Mouse (Mus musculus) thymus, postnatal 10 days (tissue): Measurements from ENCODE around the gene Cdyl.

Experiments used
- DNase-seq, 2 experiments: peaks; one replicate each; pipeline ENCODE4 v3.0.0; 2021; ENCODE audit warnings: low spot score in 2 of 2

Cdyl gene

GRCm38 (mm10) chr13:35659406-35659985 is at the start of gene Cdyl:
Cdyl (plus strand) TSS chr13:35659833.
- DNase-seq: no peak

GRCm38 (mm10) chr13:35610718-35611117 is 48.9 kb upstream of the Cdyl start:
- DNase-seq: no peak

DNA sequence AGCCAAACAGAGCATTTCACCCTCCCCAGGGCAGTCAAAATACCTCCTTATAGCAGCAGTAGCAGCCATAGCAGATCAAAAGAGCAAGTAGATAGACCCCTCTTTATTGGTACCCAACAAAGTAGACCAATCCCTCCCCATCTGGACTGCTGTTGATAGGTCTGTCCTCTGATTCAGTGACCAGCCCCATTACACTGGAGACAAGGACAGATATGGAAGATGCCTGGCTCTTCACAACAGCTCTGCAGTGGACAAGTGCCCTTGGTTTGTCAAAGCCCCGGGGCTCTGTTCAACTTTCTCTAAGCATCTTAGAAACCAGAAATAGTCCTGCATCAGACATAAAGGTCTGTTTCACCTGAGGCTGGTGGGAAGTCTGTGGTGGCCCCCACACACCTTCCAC is 47.1 kb upstream of the Cdyl start:
- DNase-seq: no peak

DNA sequence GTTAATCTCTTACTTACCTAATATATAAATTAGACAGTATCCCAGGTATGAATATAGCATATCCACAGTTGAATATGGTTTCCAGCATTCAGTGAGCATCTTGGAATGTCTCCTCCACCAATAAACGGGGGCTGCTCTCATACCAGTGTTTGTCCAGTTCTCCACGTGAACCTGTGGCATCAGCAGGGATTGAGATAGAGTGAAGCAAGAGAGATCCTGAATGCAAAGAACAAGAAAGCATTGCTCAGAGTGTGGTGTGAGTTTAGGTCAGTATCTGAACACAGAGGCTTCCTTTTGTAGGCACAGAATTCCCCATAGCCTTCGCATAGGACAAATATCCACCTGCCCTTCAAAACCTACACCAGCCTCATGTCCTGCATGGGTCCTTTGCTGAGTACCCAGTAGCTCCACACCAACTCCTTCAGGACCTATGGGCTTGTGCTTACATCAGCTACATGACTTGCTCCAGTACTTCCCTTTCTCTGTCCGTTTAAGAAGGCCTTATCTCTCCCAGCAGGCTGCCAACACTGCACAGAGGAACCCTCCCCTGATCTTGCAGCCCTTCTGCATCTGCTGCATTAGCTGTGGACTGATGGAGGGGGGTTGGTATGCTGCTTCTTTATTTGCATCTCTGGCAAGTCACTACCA is 44.7 kb upstream of the Cdyl start:
- no peak for DNase-seq

- DNase-seq: no peak
Measured at GRCm38 (mm10) chr13:35616524-35617099, 43.0 kb upstream of the Cdyl start.

DNA sequence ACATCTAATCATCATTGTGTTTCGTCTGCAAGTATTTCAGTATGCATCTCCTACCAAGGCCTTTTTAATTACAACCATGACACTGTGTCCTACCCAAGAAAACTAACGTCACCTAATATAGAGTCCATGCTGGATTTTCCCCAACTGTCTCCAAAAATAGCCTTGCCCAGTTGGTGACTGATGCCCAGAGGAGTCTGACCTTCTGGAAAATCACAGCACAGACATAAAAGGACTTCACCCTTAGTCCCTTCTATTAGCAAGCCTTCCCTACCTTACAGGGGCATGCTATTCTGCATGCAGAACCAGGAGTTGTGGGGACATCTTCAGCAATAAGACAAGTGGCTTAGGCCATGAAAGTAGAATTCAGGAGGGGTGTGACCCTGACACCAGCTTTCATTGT is 40.3 kb upstream of the Cdyl start:
- DNase-seq: no peak

DNA sequence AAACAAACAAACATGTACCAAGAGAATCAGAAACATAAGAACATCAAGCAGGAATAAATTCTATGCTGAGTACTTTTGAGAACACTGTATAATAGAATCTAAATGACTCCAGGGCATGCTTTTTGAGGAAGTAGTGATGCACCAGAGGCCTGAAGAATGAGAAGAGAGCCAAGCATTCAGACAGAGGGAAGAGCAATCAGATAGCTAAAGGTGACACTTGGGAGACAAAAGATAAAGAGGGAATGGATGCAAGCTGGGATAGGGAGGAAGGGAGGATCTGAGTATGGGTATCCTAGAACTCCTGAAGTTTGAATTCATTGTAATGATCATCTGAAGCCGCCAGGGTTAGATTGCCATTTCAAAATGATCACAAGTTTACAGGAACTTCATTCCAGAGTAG is 38.9 kb upstream of the Cdyl start:
- no peak for DNase-seq

DNA sequence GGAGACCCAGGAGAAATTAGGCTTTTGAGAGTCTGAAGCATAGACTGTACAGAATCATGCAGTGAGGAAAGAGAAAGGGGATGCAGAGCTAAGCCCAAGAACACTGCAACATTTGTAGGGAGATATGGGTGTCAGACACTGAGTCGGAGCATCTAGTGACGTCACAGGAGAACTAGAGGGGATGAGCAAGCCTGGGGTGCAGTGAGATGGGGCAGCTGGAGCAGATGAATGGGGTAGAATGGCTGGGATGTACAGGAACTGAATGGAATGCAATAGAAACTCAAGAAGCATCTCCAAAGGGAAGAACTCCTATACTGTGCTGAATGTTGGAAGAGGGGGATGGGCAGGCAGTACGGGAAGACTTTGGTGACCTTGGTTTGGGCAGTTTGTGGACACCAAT is 34.8 kb upstream of the Cdyl start:
- DNase-seq: no peak

DNA sequence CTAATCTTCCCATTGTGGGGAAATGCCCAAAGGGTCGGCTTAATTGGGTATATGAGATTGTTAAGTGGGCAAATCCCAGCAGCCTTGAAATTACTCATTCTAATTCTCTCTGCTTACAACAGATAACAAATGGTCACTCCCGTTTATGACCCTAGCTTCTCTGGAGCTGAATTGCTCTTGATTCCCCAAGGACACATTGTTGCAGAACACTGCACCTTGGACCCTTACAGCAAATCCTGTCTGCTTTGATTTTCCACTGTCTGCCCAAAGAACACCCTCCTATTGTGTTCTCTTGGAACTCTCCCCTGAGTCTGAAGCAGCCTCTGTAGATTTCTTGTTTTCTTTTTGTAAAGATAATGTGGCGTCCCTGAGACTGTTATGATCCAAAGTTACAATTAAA is 34.1 kb upstream of the Cdyl start:
- DNase-seq: no peak

- no peak for DNase-seq
Measured at GRCm38 (mm10) chr13:35627319-35627718, 32.3 kb upstream of the Cdyl start.

- DNase-seq: no peak
Measured at GRCm38 (mm10) chr13:35647132-35647823, 12.4 kb upstream of the Cdyl start.

DNA sequence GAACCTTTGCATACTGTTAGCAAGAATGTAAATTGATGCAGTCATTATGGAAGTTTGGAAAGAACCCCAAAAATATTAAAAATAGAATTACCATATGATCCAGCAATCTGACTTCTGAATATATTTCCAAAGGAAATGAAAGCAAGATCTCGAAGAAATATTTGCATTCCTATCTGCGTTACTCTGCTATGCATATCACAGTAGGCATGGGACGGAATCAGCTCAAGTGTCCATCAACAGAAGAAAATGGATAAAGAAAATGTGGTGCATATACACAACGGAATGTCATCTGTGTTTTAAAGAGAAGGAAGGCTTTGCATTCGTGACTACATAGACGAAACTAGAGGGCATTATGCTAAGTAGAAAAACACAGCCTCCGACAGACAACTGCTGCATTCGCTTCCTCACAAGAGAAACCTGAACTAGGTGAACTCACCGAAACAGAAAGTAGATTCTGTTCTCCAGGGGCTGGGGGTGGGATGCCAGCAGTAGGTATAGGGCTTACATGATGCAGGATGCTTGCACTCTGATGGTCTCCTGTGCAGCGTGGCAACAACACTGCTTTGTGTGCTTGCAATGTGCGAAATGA is 9.3 kb upstream of the Cdyl start:
- no peak for DNase-seq

DNA sequence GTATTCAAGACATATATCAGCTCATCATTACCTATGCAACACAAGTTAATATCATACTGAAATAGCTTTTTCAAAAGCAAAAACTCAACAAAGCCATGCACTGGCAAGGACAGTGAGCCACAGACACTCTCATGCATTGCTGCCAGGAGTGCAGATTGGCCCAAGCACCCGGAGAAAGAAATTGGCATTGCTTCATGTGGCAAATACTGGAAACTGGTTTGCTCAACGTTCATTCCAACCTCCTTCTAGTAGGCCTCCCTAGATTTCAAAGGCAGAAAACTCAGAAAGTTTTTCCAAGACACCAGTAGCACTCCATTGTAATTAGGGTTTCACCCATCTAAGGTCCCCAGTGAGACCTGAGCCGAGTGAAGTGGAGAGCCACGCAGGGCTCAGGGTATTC is 6.8 kb upstream of the Cdyl start:
- DNase-seq: no peak

GRCm38 (mm10) chr13:35656853-35657252 is 2.8 kb upstream of the Cdyl start:
- no peak for DNase-seq

DNA sequence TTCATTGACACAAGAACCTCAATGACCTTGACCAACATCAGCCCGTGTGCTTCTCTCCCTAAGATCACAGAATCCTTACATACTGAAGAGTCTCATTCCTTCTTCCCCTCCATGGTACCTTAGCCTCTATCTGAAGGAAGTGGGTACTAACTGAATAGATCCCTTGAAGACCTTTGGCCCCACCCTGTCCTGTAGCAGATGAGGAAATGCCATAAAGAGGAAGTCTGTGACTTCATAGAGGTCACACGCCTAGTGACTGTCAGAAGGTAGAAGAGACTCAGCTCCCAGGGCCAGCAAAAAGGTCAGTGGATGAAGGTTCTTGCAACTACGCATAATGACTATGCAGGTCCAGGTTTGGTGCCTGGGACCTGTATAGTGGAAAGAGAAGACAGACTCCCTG is 5.8 kb downstream of the Cdyl start:
- no peak for DNase-seq

DNA sequence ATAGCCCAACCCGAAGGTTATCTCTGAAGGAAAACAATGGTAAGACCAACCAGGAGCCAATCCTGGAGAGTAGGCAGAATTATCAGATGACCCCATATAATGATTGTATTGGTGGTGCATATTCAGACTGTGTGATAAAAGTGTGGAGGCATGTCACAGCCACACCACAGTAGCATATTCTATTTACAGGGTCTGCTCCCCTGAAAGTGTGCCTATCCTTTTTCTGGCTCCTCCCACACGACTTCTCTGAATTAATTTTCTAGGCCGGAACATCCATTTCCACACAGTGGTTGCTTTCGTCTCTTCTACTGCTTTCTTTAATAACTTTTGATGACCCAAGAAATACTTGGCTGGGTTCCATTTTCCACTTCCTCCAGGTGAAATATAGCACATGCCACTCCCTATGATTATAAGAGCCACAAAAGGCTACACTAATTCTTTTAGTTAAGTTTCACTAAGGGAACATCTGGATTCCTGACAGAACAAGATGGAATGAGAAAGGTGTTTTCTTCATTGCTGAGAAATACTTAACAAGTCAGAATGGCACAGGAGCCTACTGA is 10.4 kb downstream of the Cdyl start:
- no peak for DNase-seq

DNA sequence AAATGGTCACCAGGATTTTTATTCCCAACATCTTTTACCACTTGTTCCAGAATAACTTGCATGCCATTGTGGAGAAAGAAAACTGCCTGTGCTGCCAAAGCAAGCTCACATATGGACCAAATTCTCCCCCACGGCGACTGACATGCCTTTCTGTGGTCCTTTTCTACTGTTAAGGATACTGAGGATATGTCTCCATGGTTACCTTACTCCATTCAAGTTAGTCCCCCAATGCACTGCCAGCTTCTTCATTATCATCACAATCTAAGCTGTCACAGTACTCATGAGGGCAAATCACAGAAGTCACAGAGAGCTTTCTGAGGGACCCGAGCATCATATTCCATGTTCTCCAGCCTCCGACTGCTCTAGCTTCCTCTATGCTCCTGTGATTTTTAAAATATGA is 11.2 kb downstream of the Cdyl start:
- no peak for DNase-seq

GRCm38 (mm10) chr13:35676921-35677320 is 17.3 kb downstream of the Cdyl start:
- no peak for DNase-seq

GRCm38 (mm10) chr13:35677433-35678051 is 17.9 kb downstream of the Cdyl start:
- DNase-seq: no peak

- DNase-seq: no peak
Measured at GRCm38 (mm10) chr13:35678691-35679090, 19.1 kb downstream of the Cdyl start.

DNA sequence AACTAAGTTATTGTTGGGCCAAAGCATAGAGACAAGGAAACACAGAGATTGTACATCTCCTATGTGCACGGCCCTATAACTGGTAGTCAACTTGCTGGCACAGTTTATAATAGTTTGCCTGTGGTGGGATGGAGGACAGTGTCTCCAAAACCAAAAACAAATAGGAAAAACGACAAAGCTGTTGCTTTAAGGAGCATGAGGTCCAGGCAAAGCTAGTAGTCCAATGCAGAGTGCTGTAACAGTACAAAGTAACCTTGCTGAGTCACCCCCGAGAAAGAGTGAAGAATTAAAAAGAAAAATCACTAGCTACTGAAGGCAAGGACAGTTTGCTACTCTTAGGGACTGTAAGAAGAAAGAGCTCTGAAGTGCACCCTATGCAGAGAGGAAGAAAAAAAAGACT is 21.7 kb downstream of the Cdyl start:
- DNase-seq: no peak

DNA sequence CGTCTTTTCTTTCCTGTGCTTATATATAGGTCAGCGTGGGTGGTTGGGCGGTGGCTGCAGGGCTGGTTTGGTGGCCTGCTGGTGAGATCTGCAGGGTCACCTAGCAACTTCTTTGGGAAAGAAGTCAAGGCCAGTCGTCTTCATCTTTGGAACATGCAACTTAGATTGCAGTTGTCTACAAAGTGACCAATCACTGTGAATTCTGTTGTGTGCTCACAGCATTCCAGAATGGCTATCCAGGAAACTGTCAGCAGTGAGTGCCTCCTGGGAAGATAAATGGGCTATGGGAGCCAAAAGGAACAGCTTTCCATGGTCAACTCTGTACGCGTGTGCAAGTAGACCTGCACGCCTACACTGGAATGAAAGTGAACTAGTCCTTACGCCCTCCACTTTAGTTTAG is 26.6 kb downstream of the Cdyl start:
- no peak for DNase-seq
